Mouse (Mus musculus) left cerebral cortex, postnatal 14 days (tissue): ENCODE results near the gene Hdac1. TPM values are rescaled to one million over a fixed set of nuclear protein-coding genes. Genes with fewer than 3 reads are reported as not detected.

Source experiments
- DNase-seq, 2 experiments: peaks; one replicate each; pipeline ENCODE4 v3.0.0; 2021 to 2022; ENCODE audit warnings: low spot score in 2 of 2, mixed read lengths in 1 of 2
- intact Hi-C: fragments of 180-260 bp; cut with DNase I; formaldehyde crosslinking; loops from one replicate; pipeline ENCODE4 v1.15.1; 2025
- long read RNA-seq, 2 experiments: library from polyadenylated mRNA; stranded (forward); transcript quantifications; one replicate each; pipeline ENCODE4 v2.0.0; 2021
- total RNA-seq, 2 experiments: library from RNA; stranded (reverse); gene quantifications; 2 replicates each; pipeline ENCODE4 v1.2.3; 2021

Hdac1 gene
- 10 to 100 TPM; 27.2 to 30.2 TPM for total RNA-seq
- long read RNA-seq, experiment 1, transcript Hdac1-201 (14 exons, 2,038 nt), result major isoform, 19 of 26 reads
- long read RNA-seq, experiment 1, partial matches to known transcripts, result 2 of 26 reads
- long read RNA-seq, experiment 1, other reads (novel, unspliced or antisense), result 5 of 26 reads
- long read RNA-seq, experiment 2, transcript Hdac1-201 (14 exons, 2,038 nt), result major isoform, 19 of 27 reads
- long read RNA-seq, experiment 2, partial matches to known transcripts, result 3 of 27 reads
- long read RNA-seq, experiment 2, other reads (novel, unspliced or antisense), result 5 of 27 reads

DNA sequence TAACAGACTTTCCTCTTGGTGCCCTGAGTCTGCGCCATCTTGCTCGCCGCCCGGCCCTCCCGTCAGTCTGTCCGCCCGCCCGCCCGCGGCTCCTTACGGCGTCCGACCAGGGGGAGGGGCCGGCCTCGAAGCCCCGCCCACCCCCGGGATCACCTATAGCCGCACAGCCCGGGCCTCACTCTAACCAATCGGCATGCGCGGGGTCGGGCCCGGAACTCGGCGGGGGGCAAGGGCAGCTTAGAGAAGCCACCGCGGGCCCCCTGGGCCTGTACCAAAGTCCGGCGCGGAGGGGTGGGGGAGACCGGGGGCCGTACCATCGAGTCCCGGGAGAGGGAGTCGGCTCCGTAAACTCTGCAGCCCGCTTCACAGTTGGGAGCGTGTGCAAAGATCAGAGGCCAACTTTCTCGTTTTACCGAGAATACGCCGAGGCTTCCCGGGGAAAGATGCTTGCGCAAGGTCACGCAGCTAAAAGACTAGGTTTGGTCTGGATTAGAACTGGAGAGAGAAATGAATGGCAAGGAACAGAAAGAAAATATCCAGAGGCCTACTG is at the start of gene Hdac1:
Gene Hdac1 (minus strand): TSS at position 122 of the 550 bp plus-strand sequence.
- peak; percentile 96 to 97 for DNase-seq
- intact Hi-C loops, result no loop called here

DNA sequence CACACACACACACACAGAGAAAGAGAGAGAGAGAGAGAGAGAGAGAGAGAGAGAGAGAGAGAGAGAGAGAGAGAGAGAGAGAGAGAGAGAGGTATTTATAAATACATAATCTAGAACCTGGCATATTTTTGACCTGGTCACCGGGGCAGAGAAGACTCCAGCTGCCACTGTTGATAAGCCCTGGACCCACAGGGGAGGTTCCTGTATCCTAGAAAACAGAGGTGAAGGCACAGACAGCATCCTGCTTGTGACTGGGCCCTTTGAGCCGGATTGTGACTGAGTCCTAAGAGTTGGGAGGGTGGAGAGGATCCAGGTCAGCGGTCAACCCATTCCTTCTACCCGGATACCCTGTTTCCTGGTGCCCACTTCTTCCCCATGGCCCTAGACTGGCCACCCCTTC is 46.4 kb upstream of the Hdac1 start:
- intact Hi-C loops, result no loop called here
- no peak for DNase-seq

DNA sequence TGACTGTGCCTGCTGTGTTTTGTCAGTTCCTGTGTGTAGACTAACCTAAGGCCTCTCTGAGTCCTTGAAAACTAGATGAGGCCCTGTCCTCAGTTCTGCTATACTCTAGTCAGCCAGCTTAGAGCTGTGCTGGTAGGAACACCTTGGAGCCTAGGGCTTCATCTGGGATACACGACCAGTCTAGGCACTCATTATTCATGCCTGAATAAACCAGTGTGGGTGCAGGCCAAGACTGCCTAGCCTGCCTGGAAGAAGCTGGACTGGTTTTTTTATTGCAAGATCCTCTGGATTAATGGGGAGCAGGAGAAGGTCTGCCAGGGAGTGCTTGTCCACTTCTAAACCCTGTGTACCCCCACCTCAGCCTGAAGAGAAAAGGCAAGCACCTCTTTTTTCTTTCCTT is 44.4 kb upstream of the Hdac1 start:
- no peak for DNase-seq
- intact Hi-C loops, result no loop called here

DNA sequence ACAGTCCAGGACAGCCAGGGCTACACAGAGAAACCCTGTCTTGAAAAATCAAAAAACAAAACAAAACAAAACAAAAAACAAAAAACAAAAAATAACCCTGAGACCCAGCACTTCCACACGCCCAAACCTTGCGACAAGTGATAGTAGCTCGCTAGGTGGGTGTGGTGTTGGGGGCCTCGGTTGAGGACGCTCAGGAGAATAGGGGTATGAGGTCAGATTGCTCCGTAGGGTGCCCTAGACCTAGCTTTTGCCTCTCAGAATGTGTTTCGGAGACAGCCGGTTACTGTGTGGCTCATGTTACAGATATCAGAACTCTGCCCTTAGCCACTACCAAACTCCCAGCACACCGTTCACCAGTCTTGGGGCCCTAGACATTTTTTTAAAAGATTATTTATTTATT is 43.3 kb upstream of the Hdac1 start:
- intact Hi-C loops, result no loop called here
- no peak for DNase-seq

DNA sequence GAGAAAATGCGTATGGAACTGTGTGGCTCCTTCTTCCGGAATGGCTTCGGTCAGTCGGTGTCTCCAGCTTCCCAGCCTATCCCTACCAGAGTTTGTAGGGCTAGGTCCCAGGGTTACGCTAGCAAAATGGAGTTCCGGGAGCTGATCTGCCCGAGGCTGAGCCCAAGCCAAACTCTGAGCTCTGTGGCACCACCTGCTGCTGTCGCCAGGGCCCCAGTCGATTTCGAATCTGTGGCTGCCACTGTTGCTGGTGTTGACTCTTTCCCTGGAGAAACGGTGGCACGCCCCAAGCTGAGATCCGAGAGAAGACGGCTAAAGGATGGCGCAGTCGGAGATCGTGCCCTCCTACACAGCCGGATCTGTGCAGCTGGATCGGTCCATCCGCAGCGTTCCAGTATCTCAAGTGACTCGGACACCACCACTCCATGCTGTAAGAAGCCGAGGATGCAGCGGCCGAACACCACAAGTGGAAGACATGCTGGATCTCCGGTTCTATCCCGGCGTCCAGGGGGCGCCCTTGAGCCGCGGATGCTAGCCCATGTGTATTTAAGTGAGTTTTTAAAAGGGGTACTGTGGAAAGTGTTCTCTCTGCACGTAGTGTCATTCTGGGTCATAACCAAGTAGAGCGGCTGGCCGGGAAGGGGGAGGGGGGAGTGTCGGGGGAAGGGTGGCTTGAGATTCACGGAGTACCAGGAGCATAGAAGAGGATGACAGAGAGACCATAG is 42.5 kb upstream of the Hdac1 start:
- DNase-seq, result peak; percentile 86 to 91
- intact Hi-C loops, result no loop called here

DNA sequence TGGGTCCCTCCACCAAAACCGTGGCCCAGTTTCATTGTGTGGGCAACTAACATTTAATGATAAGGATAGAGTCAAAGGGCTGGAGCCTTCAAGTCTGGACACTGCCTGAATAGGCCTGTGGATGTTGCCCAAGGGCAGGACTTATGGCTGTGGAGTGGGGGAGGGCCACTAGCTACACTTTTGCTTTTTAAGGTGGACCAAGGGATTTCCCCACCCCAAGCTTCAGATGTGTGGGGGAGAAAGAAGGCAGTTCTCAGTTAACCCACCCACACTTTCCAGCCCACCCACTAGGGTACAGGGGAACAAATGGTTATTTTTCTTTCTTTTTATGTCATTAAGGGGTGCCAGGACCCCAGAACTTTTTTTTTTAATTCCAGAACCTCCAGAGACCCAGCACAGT is 41.9 kb upstream of the Hdac1 start:
- intact Hi-C loops, result no loop called here
- no peak for DNase-seq

DNA sequence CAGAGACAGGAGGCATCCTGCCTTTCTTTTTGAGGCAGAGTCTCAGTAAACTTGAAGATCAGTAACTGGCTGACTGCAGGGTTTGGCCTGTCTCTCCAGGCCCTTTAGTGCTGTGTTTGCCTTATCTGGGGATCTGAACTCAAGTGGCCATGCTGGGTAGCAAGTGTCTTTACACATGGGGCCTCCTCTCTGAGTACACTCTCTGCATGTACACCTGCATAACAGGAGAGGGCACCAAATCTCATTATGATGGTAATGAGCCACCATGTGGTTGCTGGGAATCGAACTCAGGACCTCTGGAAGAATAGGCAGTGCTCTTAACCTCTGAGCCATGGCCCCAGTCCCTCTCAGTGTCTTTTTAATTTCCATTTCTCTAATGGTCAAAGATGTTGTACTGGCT is 39.7 kb upstream of the Hdac1 start:
- no peak for DNase-seq
- intact Hi-C loops, result no loop called here

DNA sequence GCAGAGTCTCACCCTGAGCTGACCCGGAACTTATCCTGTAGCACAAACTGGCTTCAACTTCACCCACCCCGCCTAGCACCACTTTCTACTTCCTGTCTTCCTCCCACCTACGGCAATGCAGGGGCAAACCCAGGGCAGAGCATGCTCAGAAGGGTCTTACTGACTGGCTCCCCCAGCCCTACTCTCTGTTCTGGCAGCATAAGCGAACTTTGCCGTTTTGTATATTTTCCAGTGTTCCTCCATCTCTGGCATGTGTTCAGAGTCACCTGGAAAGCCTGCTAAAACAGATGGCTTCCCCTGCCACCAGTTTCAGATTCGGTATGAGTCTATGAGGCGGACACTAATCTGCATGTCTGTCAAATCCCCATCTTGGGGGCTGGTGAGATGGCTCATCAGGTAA is 37.8 kb upstream of the Hdac1 start:
- no peak for DNase-seq
- intact Hi-C loops, result no loop called here

DNA sequence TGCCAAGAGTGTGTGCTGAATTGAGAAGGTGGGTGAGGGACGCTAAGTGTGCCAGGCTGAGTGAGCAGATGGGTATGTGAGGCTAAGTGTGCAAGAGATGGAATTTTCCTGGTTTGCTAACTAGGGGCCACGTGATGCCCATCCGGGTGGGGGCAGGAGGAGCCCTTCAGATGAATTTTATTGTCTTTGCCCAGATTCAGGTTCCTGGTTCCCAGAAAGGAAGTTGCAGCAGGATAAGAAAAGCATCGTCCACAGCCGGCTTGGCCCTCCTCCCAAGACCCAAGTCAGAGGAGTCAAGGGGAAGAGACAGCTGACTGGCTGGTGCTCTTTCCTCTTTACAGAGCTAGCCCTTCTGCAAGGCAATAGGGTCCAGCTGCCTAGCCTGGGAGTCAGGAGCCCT is 36.0 kb upstream of the Hdac1 start, which contains the start of gene Fam167b:
Gene Fam167b (minus strand): TSS at position 84 of the 400 bp plus-strand sequence.
- intact Hi-C loops, result no loop called here
- DNase-seq, result peak in 1 of 2 experiments; percentile 21

DNA sequence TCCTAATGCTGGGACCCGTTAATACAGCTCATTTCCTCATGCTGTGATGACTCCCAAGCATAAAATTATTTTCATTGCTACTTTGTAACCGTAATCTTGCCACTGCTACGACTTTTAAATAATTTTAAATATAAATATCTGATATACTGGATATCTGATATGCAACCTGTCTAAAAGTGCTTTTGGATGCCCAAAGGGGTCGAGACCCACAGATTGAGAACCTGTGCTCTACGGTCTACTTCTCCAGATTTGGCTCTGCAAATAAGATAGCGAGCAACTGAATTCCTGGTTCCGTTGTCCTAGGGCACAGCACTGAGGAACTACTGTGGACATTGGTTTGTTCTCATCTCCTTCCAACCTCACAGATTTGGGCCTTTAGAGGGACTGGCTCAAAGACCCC is 35.2 kb upstream of the Hdac1 start:
- DNase-seq, result no peak
- intact Hi-C loops, result no loop called here

DNA sequence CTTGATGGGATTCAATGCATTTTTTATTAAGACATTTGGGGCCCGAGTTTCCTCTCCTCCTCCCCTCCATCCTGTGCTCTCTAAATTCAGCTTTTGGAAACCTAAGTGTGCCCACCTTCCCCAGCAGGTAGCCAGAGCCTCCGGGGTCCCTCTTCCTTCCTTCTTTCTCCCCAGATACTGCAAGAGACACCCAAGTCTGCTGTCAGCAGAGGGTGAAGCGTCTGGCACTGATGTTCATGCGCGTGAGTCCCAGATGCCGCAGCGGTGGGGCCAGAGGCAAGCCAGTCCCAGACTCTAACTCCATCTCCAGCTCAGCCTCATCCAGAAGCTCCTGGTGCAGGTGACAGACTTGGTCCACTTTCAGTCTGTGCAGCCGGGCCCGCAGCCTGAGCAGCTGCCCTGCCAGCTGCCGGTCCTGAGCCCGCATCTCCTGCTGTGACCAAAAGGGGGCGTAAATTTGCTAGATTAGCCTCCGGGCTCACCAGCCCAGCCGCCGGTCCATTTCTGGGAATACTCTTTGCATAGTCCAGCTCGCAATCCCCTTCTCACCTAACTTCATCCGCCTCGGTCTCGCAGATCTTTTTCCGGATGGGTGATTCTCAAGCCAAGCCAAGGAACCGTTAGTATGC is 34.5 kb upstream of the Hdac1 start:
- intact Hi-C loops, result no loop called here
- peak; percentile 65 to 71 for DNase-seq

DNA sequence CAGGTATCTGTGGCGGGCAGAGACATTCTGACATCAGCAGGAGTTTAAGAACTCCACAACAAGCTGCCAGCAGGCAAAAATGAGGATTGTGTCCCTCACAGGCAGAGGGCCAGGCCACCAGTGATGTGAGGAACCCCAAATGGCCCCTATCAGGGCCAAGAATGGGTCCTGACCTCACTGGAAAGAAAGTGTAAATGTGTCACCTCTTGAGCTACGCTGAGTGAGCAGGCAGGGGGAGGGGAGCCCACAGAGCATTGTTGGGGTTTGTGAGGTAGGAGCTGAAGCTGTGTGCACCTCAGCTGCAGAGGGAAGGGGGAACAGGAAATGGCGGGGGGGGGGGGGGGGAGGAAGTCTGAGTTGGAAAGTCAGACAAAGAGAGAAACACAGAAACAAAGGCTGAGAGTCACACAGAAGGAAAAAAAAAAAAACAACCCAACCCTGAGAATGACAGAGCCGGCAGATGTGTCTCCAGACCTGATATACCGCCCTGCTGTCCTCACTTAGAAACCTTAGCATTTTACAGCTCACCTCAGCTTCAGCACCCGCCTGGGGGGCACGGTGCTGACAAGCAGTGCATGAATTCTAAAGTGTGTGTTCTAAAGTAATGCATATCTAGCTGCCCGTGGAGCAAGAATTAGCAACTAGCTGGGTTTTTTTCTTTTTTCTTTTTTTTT is 32.8 kb upstream of the Hdac1 start:
- DNase-seq, result no peak
- intact Hi-C loops, result no loop called here

DNA sequence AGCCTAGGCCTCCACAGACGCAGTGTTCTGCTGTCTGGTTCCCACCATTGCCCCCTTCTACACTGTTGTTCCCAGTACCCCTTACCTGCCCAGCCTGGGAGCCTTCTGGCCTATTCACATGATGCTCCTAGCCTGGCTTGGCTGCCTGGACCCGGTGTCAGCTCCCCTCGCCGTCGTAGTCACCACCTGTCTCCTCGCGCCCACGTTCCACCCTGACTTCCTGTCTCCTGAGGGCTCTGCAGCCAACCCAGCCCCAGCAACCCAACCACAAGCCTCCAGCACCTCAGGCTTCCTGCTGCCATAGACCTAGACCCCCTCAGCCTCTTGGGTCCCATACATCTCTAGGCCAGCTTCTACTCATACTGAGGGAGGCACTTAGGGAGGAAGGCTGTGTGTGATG is 30.9 kb upstream of the Hdac1 start, which contains the start of gene Lck:
Gene Lck (minus strand): TSS at position 212 of the 400 bp plus-strand sequence.
- intact Hi-C loops, result no loop called here
- no peak for DNase-seq

DNA sequence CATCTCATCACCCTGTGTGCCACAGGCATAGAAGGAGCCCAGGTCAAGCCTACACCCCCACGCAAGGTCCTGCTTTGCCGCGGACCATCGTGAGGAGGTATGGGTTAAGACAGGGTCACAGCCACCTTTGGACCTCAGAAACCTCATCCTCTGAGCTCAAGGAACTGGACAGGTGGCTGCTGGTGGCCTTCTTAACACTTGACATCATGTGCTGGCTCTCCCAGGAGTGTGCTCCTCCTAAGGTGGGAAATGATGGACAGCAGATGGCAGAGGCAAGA is 30.5 kb upstream of the Hdac1 start:
- intact Hi-C loops, result no loop called here
- DNase-seq, result no peak

DNA sequence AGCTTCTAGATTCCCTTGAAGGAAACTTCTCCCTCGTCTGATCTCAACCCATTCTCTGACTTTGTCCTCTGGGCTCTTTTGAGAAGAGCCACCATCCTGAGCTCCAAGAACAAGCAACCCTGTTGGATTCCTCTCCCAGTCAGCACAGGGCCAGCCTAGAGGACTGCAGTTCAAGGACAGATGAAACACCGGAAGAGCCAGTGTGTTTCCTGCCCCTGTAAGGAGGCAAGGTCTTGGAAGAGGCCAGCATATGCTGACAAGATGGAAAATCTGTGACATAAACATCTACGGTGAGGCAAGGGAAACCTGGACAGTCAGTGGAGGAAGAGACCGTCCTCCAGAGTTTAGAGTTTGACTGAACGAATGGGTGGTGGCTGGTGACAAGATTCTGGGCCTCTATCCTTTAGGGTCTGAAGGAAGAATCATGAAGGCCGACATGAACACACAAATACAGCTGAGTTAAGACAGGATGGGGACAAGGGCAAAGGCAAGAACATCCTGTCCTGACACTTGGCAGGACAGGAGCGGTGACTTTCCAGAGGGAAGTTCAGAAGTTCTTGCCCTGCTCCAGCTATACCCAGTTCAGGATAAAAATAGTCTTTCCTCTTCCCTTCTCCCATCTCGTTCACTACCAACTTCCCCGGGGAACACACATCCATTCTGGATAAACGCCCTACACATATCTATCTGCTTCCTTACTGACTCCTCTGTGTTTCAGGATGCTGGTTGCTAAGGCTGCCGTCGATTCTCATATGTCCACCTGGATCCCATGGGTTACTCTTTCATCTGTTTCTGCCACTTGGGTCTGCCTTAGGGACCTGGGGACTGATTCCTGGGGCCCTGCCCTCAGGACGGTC is 30.0 kb upstream of the Hdac1 start:
- intact Hi-C loops, result no loop called here
- DNase-seq, result no peak

DNA sequence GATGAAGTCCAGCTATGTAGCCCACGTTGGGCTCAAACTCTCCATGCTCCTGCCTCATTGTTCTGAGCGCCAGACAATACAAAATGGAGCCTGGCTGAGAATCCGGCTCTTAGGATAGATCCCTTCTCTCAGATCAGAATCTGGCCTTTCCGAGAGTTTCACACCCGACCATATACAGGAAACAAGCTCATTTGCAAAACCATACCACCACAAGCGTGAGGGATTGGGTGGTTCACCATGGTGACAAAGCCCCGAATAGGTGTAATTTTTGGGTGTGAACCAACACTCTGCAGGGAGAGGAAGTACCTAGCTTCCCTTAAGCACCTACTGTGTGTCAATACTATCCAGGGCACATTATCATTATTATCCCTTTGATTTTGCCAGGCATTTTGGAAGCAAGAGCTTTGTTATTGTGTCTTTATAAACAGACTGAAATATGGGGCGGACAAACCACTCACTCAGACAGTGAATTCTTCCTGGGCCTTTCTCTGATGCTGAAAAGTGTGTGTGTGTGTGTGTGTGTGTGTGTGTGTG is 29.1 kb upstream of the Hdac1 start:
- intact Hi-C loops, result no loop called here
- DNase-seq, result no peak

DNA sequence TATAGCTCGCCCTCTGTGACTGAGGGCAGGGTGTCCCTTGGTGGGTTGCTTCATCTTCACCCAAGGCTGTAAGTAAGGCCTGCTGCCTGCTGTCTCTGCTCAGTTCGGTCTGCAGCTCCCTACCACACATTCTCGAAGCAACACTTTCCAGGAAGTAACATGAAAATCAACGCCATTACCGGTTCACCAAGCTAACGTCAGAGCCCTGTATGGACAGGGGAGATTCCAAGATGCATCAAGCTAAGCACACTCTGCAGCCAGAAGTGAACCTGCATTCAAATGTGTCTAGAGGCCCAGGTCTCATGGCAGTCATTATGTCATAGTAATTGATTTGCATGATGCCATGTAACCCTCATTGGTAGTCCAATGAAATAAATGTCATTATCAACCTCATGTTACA is 27.5 kb upstream of the Hdac1 start:
- intact Hi-C loops, result no loop called here
- DNase-seq, result no peak

DNA sequence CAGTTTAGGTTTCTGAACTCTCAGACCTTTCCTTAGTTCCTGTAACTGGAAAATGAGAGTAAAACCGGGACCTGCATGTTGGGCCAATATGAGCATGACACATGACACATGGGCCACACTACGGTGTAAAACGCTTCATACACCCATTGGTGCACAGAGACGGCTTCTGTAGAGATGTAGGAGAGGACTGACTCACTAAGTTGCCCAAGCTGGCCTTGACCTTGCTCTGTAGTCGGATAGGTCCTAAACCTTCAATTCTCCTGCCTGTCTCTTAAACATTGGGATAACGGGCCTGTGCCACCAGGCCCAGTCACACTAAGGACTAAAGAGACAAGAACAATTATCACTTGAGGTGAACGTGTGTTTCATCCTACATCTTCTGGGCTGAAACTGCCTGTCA is 25.9 kb upstream of the Hdac1 start:
- DNase-seq, result no peak
- intact Hi-C loops, result no loop called here

DNA sequence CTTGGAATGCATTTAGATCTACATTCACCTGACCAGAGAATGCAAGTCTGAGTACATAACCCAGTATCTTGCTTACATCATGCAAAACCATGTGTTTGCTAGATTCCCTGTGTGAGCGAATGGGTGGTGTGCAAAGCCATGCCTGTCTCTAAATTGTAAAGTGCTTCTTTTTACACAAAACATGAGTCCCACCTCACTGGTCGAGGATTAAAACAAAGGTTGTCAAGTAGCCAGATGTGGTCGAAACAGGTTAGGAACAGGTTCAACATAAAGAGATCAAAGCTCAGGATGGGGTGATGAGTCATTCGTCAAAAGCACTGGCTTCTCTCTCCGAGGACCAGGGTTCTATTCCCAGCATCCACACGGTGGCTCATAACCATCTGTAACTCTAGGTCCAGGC is 22.6 kb upstream of the Hdac1 start:
- DNase-seq, result no peak
- intact Hi-C loops, result no loop called here
